ENCODE assay signal across 25 mouse cellular contexts in genomic region chr11:112878436-112878835, GRCm38 (mm10).
"Had no signal": no experiment of that assay in that cellular context is flagged by ENCODE, and none has a peak within 500 bp of the region (broad histone marks: within the 10 kb centered on the region; RNA-seq: fewer than 3 reads in every experiment).

No protein-coding gene starts in this region.

- H3K27ac ChIP-seq: heart, adult 2 months; heart, embryonic 13.5 days; heart, embryonic 15.5 days; hindbrain, embryonic 13.5 days; hindbrain, embryonic 15.5 days; hindbrain, postnatal 0 days; kidney, embryonic 15.5 days; kidney, postnatal 0 days; limb, embryonic 13.5 days; limb, embryonic 15.5 days; liver, embryonic 12.5 days; liver, embryonic 14.5 days had no signal

- H3K4me3 ChIP-seq: heart, adult 2 months; heart, embryonic 13.5 days; heart, embryonic 15.5 days; hindbrain, embryonic 13.5 days; hindbrain, embryonic 15.5 days; kidney, embryonic 15.5 days; limb, embryonic 13.5 days; limb, embryonic 15.5 days; liver, embryonic 12.5 days had no signal

- DNase-seq: gastrocnemius, postnatal 14 days; gastrocnemius, postnatal 36 days; heart, adult 11 months; heart, adult 2 months; heart, postnatal 14 days; heart, postnatal 36 days; kidney, adult 11 months; kidney, adult 2 months; kidney, adult 9 months; kidney, postnatal 14 days; kidney, postnatal 36 days; layer of hippocampus, adult 9-11 months; layer of hippocampus, postnatal 36 days; left cerebral cortex, postnatal 4 days had no signal
